ENCODE assay signal across 8 mouse cellular contexts in genomic region chr1:132417319-132418251, GRCm38 (mm10). TPM values are rescaled to one million over a fixed set of nuclear protein-coding genes. Genes with fewer than 3 reads are reported as not detected.
DNase-seq lines count a peak whose midpoint lies in the region; ATAC-seq and TF ChIP-seq lines count a peak whose summit lies in the region.

Gene Dstyk, plus strand, starts transcription at chr1:132417555.

- TF ChIP-seq RAD21 in CH12.LX (IDR thresholded peaks at IDR 0.05; ENCODE audit: low read depth, low read length): no peak; the same call in 1 of the 2 replicates

- H3K9ac ChIP-seq in CH12.LX (ENCODE audit: insufficient read depth, low read depth): peak within 1 kb of the TSS; percentile 39
- peak within 1 kb of the TSS; percentile 87 for H3K9ac ChIP-seq in forebrain, embryonic 11.5 days (ENCODE audit: low read length)
- peak within 1 kb of the TSS; percentile 93 for H3K9ac ChIP-seq in heart, embryonic 16.5 days (ENCODE audit: low read length)
- H3K9ac ChIP-seq in liver, embryonic 15.5 days: peak within 1 kb of the TSS; percentile 92
- H3K9ac ChIP-seq in neural tube, embryonic 12.5 days: peak within 1 kb of the TSS; percentile 86

- H3K27me3 ChIP-seq in CH12.LX (replicated peaks): peaks cover 40% of the 10 kb centered on the region
- H3K27me3 ChIP-seq in forebrain, embryonic 11.5 days (ENCODE audit: control insufficient read depth, insufficient read depth, low read length): no peaks in the 10 kb centered on the region
- no peaks in the 10 kb centered on the region for H3K27me3 ChIP-seq in heart, embryonic 16.5 days (ENCODE audit: control insufficient read depth, insufficient read depth, low read length)
- no peaks in the 10 kb centered on the region for H3K27me3 ChIP-seq in liver, embryonic 15.5 days
- no peaks in the 10 kb centered on the region for H3K27me3 ChIP-seq in neural tube, embryonic 12.5 days (replicated peaks)

- H3K27ac ChIP-seq in CH12.LX (ENCODE audit: insufficient read depth, low read depth): no peak within 1 kb of the TSS
- H3K27ac ChIP-seq in forebrain, embryonic 11.5 days (ENCODE audit: low read depth, low read length): peak within 1 kb of the TSS; percentile 87
- H3K27ac ChIP-seq in heart, embryonic 16.5 days (ENCODE audit: low read length): peak within 1 kb of the TSS; percentile 95
- peak within 1 kb of the TSS; percentile 92 for H3K27ac ChIP-seq in liver, embryonic 15.5 days (replicated peaks)
- H3K27ac ChIP-seq in neural tube, embryonic 12.5 days: peak within 1 kb of the TSS; percentile 82

- peak; percentile 73 for DNase-seq in CH12.LX (ENCODE audit: extremely low read depth)
- peak; percentile 78 for DNase-seq in c-Kit-positive CD71-positive TER-119-negative erythroid progenitor cells, embryonic 14.5 days (ENCODE audit: low read depth)
- peak; percentile 97 for DNase-seq in forebrain, embryonic 11.5 days (ENCODE audit: low spot score)
- DNase-seq in kidney, postnatal 36 days: peak; percentile 96
- DNase-seq in telencephalon, adult 2 months (ENCODE audit: low read depth, low spot score): peak; percentile 92

- under 1% methylated on average over 83 of the region's 85 CpGs for WGBS in forebrain, embryonic 11.5 days
- WGBS in heart, embryonic 16.5 days: under 1% methylated on average over 79 of the region's 85 CpGs
- 1% methylated on average over 78 of the region's 85 CpGs for WGBS in liver, embryonic 15.5 days (ENCODE audit: insufficient replicate concordance)
- WGBS in neural tube, embryonic 12.5 days: under 1% methylated on average over 84 of the region's 85 CpGs

- no peak for TF ChIP-seq EP300 in CH12.LX (IDR thresholded peaks at IDR 0.05; ENCODE audit: low read length)

- in situ Hi-C loops in CH12.LX (cut with MboI; ENCODE audit: low pct_ligation_motif_present, low pct_unique_long_range_greater_than_20kb, low sequenced_read_pairs): no loop called here

- peak in 1 of 2 experiments; percentile 59; a peak in 2 of 4 replicates for TF ChIP-seq CTCF in CH12.LX (conservative IDR thresholded peaks at IDR 0.05 in 1 of 2, IDR thresholded peaks at IDR 0.05 in 1 of 2; ENCODE audit: low read depth in 2 of 2, low read length in 2 of 2)

- peak within 1 kb of the TSS; percentile 37 to 53 (median 47) for H3K4me3 ChIP-seq in CH12.LX (replicated peaks in 1 of 3; ENCODE audit: low read depth in 2 of 3, low read length in 2 of 3, poor library complexity in 1 of 3)
- H3K4me3 ChIP-seq in forebrain, embryonic 11.5 days (ENCODE audit: low read depth, low read length): peak within 1 kb of the TSS; percentile 66
- peak within 1 kb of the TSS; percentile 77 for H3K4me3 ChIP-seq in heart, embryonic 16.5 days (ENCODE audit: low read length)
- peak within 1 kb of the TSS; percentile 81 for H3K4me3 ChIP-seq in liver, embryonic 15.5 days (replicated peaks)
- peak within 1 kb of the TSS; percentile 73 for H3K4me3 ChIP-seq in neural tube, embryonic 12.5 days

- H3K79me2 ChIP-seq in CH12.LX (replicated peaks; ENCODE audit: control insufficient read depth, extremely low read depth, insufficient read depth, poor library complexity, severe bottlenecking): no peaks in the 10 kb centered on the region

- H3K4me2 ChIP-seq in CH12.LX (ENCODE audit: insufficient read depth, low read depth, poor library complexity, severe bottlenecking): peak within 1 kb of the TSS; percentile 57
- peak within 1 kb of the TSS; percentile 85 for H3K4me2 ChIP-seq in forebrain, embryonic 11.5 days (ENCODE audit: low read depth, low read length, severe bottlenecking)
- peak within 1 kb of the TSS; percentile 74 for H3K4me2 ChIP-seq in heart, embryonic 16.5 days (ENCODE audit: low read depth, low read length)
- H3K4me2 ChIP-seq in liver, embryonic 15.5 days: peak within 1 kb of the TSS; percentile 74
- H3K4me2 ChIP-seq in neural tube, embryonic 12.5 days (replicated peaks): peak within 1 kb of the TSS; percentile 80

- dilution Hi-C loops in CH12.LX (cut with MboI; ENCODE audit: extremely low pct_ligation_motif_present, extremely low pct_unique_long_range_greater_than_20kb, low sequenced_read_pairs): no loop called here

- 0 out of 2 replicates have a peak, but pooled peaks have one; percentile 24 for TF ChIP-seq POLR2A in CH12.LX (IDR thresholded peaks at IDR 0.05; ENCODE audit: low read depth, low read length)

- no peaks in the 10 kb centered on the region for H3K9me3 ChIP-seq in CH12.LX (replicated peaks; ENCODE audit: low read length)
- H3K9me3 ChIP-seq in forebrain, embryonic 11.5 days (ENCODE audit: control insufficient read depth, low read length): no peaks in the 10 kb centered on the region
- no peaks in the 10 kb centered on the region for H3K9me3 ChIP-seq in heart, embryonic 16.5 days (replicated peaks; ENCODE audit: control insufficient read depth, low read length)
- no peaks in the 10 kb centered on the region for H3K9me3 ChIP-seq in liver, embryonic 15.5 days (replicated peaks)
- H3K9me3 ChIP-seq in neural tube, embryonic 12.5 days: no peaks in the 10 kb centered on the region

- H3K4me1 ChIP-seq in CH12.LX (ENCODE audit: control insufficient read depth in 1 of 2, insufficient read depth in 2 of 2): peaks cover 0 to 22% of the 10 kb centered on the region in 2 experiments; a peak in 2 of 4 replicates
- H3K4me1 ChIP-seq in forebrain, embryonic 11.5 days (replicated peaks; ENCODE audit: control insufficient read depth, insufficient read depth, low read length): peaks cover 10% of the 10 kb centered on the region; the same call in 1 of the 2 replicates
- peaks cover 12% of the 10 kb centered on the region for H3K4me1 ChIP-seq in heart, embryonic 16.5 days (ENCODE audit: control insufficient read depth, insufficient read depth, low read length)
- H3K4me1 ChIP-seq in liver, embryonic 15.5 days (replicated peaks): peaks cover 40% of the 10 kb centered on the region
- H3K4me1 ChIP-seq in neural tube, embryonic 12.5 days: peaks cover 15% of the 10 kb centered on the region

- H3K36me3 ChIP-seq in CH12.LX (replicated peaks in 1 of 2; ENCODE audit: control insufficient read depth in 1 of 2, insufficient read depth in 1 of 2, low read length in 1 of 2): no peaks in the 10 kb centered on the region
- no peaks in the 10 kb centered on the region for H3K36me3 ChIP-seq in forebrain, embryonic 11.5 days (ENCODE audit: control insufficient read depth, insufficient read depth, low read length)
- H3K36me3 ChIP-seq in heart, embryonic 16.5 days (ENCODE audit: control insufficient read depth, insufficient read depth): no peaks in the 10 kb centered on the region; the same call in 1 of the 2 replicates
- peaks cover 4% of the 10 kb centered on the region; the same call in 1 of the 2 replicates for H3K36me3 ChIP-seq in liver, embryonic 15.5 days (replicated peaks)
- H3K36me3 ChIP-seq in neural tube, embryonic 12.5 days: no peaks in the 10 kb centered on the region

- ATAC-seq in forebrain, embryonic 11.5 days (replicated peaks; ENCODE audit: low FRiP score): peak; percentile 97
- peak; percentile 98 for ATAC-seq in heart, embryonic 16.5 days (replicated peaks; ENCODE audit: extremely low read depth, insufficient read depth, low FRiP score)
- peak; percentile 96 for ATAC-seq in liver, embryonic 15.5 days (ENCODE audit: insufficient read depth)
- peak; percentile 99 for ATAC-seq in neural tube, embryonic 12.5 days (ENCODE audit: low FRiP score, low read depth)

TF ChIP-seq in CH12.LX, 34 proteins besides CTCF, POLR2A, EP300 and RAD21 (continues in another document):
- 0 out of 2 replicates have a peak, but pooled peaks have one; percentile 8 for TF ChIP-seq IRF4 (IDR thresholded peaks at IDR 0.05; ENCODE audit: low read depth, low read length)
- TF ChIP-seq NELFE (IDR thresholded peaks at IDR 0.05; ENCODE audit: low read depth, low read length): 0 out of 2 replicates have a peak, but pooled peaks have one; percentile 11
- TF ChIP-seq JUN (IDR thresholded peaks at IDR 0.05; ENCODE audit: insufficient read depth, low read depth, low read length): no peak
- TF ChIP-seq ELF1 (IDR thresholded peaks at IDR 0.05; ENCODE audit: low read depth, low read length): peak; percentile 47
- peak; percentile 30; the same call in 1 of the 2 replicates for TF ChIP-seq MEF2A (IDR thresholded peaks at IDR 0.05; ENCODE audit: borderline replicate concordance, low read depth, low read length)
- TF ChIP-seq SIN3A (IDR thresholded peaks at IDR 0.05; ENCODE audit: low read length): peak; percentile 66; the same call in 1 of the 2 replicates
- TF ChIP-seq UBTF (IDR thresholded peaks at IDR 0.05; ENCODE audit: low read depth, low read length): peak; percentile 99
- no peak for TF ChIP-seq RCOR1 (conservative IDR thresholded peaks at IDR 0.05; ENCODE audit: low read depth, low read length)
- peak; percentile 62; the same call in 1 of the 2 replicates for TF ChIP-seq MAX (IDR thresholded peaks at IDR 0.05; ENCODE audit: low read length)
- 0 out of 2 replicates have a peak, but pooled peaks have one; percentile 32 for TF ChIP-seq MAZ (IDR thresholded peaks at IDR 0.05; ENCODE audit: low read depth, low read length)
- 0 out of 2 replicates have a peak, but pooled peaks have one; percentile 33 for TF ChIP-seq ZMIZ1 (IDR thresholded peaks at IDR 0.05; ENCODE audit: low read depth, low read length)
- no peak for TF ChIP-seq USF1 (IDR thresholded peaks at IDR 0.05; ENCODE audit: low read depth, low read length)
- TF ChIP-seq TCF12 (IDR thresholded peaks at IDR 0.05; ENCODE audit: low read depth, low read length): no peak; the same call in 1 of the 2 replicates
- no peak for TF ChIP-seq MAFK (IDR thresholded peaks at IDR 0.05; ENCODE audit: insufficient replicate concordance, low read length)
- TF ChIP-seq USF2 (conservative IDR thresholded peaks at IDR 0.05; ENCODE audit: low read depth, low read length): no peak
- TF ChIP-seq BHLHE40 (IDR thresholded peaks at IDR 0.05; ENCODE audit: low read depth, low read length): no peak
- no peak for TF ChIP-seq ZNF384 (IDR thresholded peaks at IDR 0.05; ENCODE audit: low read depth, low read length)
- peak; percentile 50; the same call in 1 of the 2 replicates for TF ChIP-seq KAT2A (IDR thresholded peaks at IDR 0.05; ENCODE audit: insufficient replicate concordance, low read length)
- no peak for TF ChIP-seq NRF1 (IDR thresholded peaks at IDR 0.05; ENCODE audit: low read depth, low read length)
- TF ChIP-seq ZC3H11A (IDR thresholded peaks at IDR 0.05; ENCODE audit: low read depth, low read length): no peak
- no peak for TF ChIP-seq TBP (conservative IDR thresholded peaks at IDR 0.05; ENCODE audit: low read depth, low read length)

RNA-seq across cellular contexts. Expression of gene Dstyk, which starts in this region (rescaled TPM):
- 0.21 and 0.25 TPM in 2 replicates for total RNA-seq in CH12.LX (2012; rRNA removed)
- 0.12 and 0.19 TPM in 2 replicates for total RNA-seq in CH12.LX (2014; rRNA removed)
- 0.59 and 0.72 TPM in 2 replicates for polyA plus RNA-seq in CH12.LX (2012; ENCODE audit: insufficient read length, low read depth)
- 13.6 and 15.7 TPM in 2 replicates for polyA plus RNA-seq in forebrain, embryonic 11.5 days (2014; fragmentation: Nextera tagmentation; extraction: Ambion mirVana)
- 9.1 and 10.5 TPM in 2 replicates for polyA plus RNA-seq in heart, embryonic 16.5 days (2015; fragmentation: Nextera tagmentation; extraction: Ambion mirVana)
- polyA plus RNA-seq in liver, embryonic 15.5 days (2015; fragmentation: Nextera tagmentation; extraction: Ambion mirVana): 4.5 and 5.3 TPM in 2 replicates
- polyA plus RNA-seq in neural tube, embryonic 12.5 days (2016; fragmentation: Nextera tagmentation; extraction: Ambion mirVana): 12.3 and 12.6 TPM in 2 replicates

Comparison
In these comparisons a context has a peak if more than half of its experiments do, and no peak if none do; other contexts are left out.
1. Peak in DNase-seq, H3K4me3 ChIP-seq, H3K9ac ChIP-seq and H3K4me2 ChIP-seq in CH12.LX; RNA of the gene not detected or under 1 TPM.
2. H3K9ac ChIP-seq: peak in every context shown above with its lines; median percentile 93 in heart, embryonic 16.5 days; 92 in liver, embryonic 15.5 days; 87 in forebrain, embryonic 11.5 days; 86 in neural tube, embryonic 12.5 days; 39 in CH12.LX.